Mouse (Mus musculus) spleen, adult 2 months (tissue): ENCODE data around the gene Pttg1ip.

Experiments
- CTCF ChIP-seq: fragments of 200-500 bp; IDR thresholded peaks from 2 replicates; pipeline ENCODE4 v1.5.1; 2011; ENCODE audit warnings: mild to moderate bottlenecking, inconsistent platforms; ENCODE audit not compliant: insufficient read depth, insufficient read length, insufficient replicate concordance; ENCODE audit errors: extremely low read depth
- POLR2A ChIP-seq: fragments of 200-500 bp; IDR thresholded peaks from 2 replicates; pipeline ENCODE4 v1.6.1; 2011; ENCODE audit warnings: low read depth, low read length, inconsistent platforms

DNA sequence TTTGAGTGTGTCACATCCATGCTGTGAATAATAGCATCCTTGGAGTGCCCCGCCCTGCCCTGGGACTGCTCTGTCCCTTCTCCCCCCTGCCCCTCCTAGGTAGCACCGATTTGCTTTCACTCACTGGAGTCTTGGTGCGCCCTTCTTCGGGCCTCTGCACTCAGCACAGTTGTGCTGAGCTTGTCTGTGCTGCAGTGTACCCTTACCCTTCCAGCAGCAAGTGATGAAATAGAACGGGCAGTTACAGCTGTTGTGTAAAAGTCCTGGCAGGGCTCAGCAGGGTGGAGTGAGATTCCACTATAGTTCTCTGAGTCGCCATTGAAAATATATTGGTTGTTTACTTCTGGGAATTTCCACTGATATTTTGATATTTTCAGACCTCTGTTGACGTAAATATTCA is 44.5 kb downstream of the Pttg1ip start:
- TF ChIP-seq CTCF (no peak), POLR2A (no peak)
